Mouse (Mus musculus) kidney, adult 2 months (tissue): ENCODE results near the gene Kpna7. TPM values are rescaled to one million over a fixed set of nuclear protein-coding genes. Genes with fewer than 3 reads are reported as not detected.

Experiments
- DNase-seq: peaks from one replicate; pipeline ENCODE4 v3.0.0; 2021
- H3K27ac ChIP-seq: fragments of 200-500 bp; 2 replicates; pipeline ENCODE4 v1.5.1; 2012; ENCODE audit warnings: low read depth, low read length, control low read depth, inconsistent platforms; ENCODE audit not compliant: insufficient read depth
- H3K27me3 ChIP-seq: fragments of 200-500 bp; replicated peaks from 2 replicates; pipeline ENCODE4 v1.6.1; 2012; ENCODE audit warnings: mild to moderate bottlenecking, moderate library complexity, low read length, inconsistent platforms; ENCODE audit not compliant: control insufficient read depth, insufficient read depth
- H3K36me3 ChIP-seq: fragments of 200-500 bp; 2 replicates; pipeline ENCODE4 v1.6.1; 2012; ENCODE audit warnings: mild to moderate bottlenecking, moderate library complexity, low read length, inconsistent platforms; ENCODE audit not compliant: control insufficient read depth, insufficient read depth
- H3K4me1 ChIP-seq: fragments of 200-500 bp; 2 replicates; pipeline ENCODE4 v1.6.1; 2011; ENCODE audit warnings: low read length; ENCODE audit not compliant: control insufficient read depth, insufficient read depth
- H3K4me3 ChIP-seq: fragments of 200-500 bp; 2 replicates; pipeline ENCODE4 v1.5.1; 2011; ENCODE audit warnings: mild to moderate bottlenecking, low read depth, low read length, control low read depth; ENCODE audit not compliant: insufficient read depth
- CTCF ChIP-seq: fragments of 200-500 bp; conservative IDR thresholded peaks from 2 replicates; pipeline ENCODE4 v1.5.1; 2011; ENCODE audit warnings: low read depth, mild to moderate bottlenecking, control low read depth, low read length, moderate library complexity, mixed read lengths; ENCODE audit not compliant: insufficient read depth, insufficient read length
- POLR2A ChIP-seq: fragments of 200-500 bp; IDR thresholded peaks from one replicate; pipeline ENCODE4 v1.6.1; 2011; ENCODE audit warnings: low read depth, low read length, control low read depth
- WGBS: fragments of 180-500 bp; shearing (Covaris S2); methylation state at CpG from one replicate; pipeline ENCODE4 v1.1.7; 2018; 5-methylcytosine and 5-hydroxymethylcytosine counted together
- polyA plus RNA-seq: library from polyadenylated mRNA; depleted of rRNA; stranded (reverse); fragments of >200 nt; gene quantifications from 2 replicates; pipeline ENCODE4 v1.2.3, GENCODE M21; 2012; rRNA removed

Gene Kpna7
- polyA plus RNA-seq, 1 experiment, result not detected

- Histone ChIP-seq H3K27ac (no peak overlapping the region), H3K4me1 (peaks cover 22% of the 10 kb centered on the region), H3K27me3 (no peaks in the 10 kb centered on the region), H3K36me3 (no peaks in the 10 kb centered on the region), H3K4me3 (no peak overlapping the region)
- DNase-seq, result no peak
- no peak for TF ChIP-seq CTCF
- no peak for TF ChIP-seq POLR2A
- WGBS, result 74% methylated on average over 2 of the region's 2 CpGs
These were observed 146.5 kb downstream of the Kpna7 start for GRCm38 (mm10) chr5:144937304-144937703.

Other genes with a start within 250 kb of the Kpna7 start
- 14.4 and 16.1 TPM in 2 replicates for gene Smurf1, start 118.2 kb downstream of the Kpna7 start, polyA plus RNA-seq
- gene Gm4871, start 51.3 kb downstream of the Kpna7 start, polyA plus RNA-seq, result not detected in 2 replicates
- gene 1700018F24Rik, start 41.0 kb downstream of the Kpna7 start, polyA plus RNA-seq, result not detected in 2 replicates
- 123 and 141 TPM in 2 replicates for gene Arpc1a, start 200 bp downstream of the Kpna7 start, polyA plus RNA-seq
- gene Arpc1b, start 30.2 kb upstream of the Kpna7 start, polyA plus RNA-seq, result 184 and 193 TPM in 2 replicates
- gene Pdap1, start 56.2 kb upstream of the Kpna7 start, polyA plus RNA-seq, result 20.1 and 25.6 TPM in 2 replicates
- 71.5 and 84.1 TPM in 2 replicates for gene Bud31, start 56.3 kb upstream of the Kpna7 start, polyA plus RNA-seq
- 15.3 and 16.5 TPM in 2 replicates for gene Ptcd1, start 83.1 kb upstream of the Kpna7 start, polyA plus RNA-seq
- 19.2 and 19.9 TPM in 2 replicates for gene Cpsf4, start 83.2 kb upstream of the Kpna7 start, polyA plus RNA-seq
- 346 and 489 TPM in 2 replicates for gene Atp5j2, start 108.0 kb upstream of the Kpna7 start, polyA plus RNA-seq
- gene Zkscan14, start 117.8 kb upstream of the Kpna7 start, polyA plus RNA-seq, result 3.8 and 3.9 TPM in 2 replicates
- 5.8 and 6.2 TPM in 2 replicates for gene Zkscan5, start 120.5 kb upstream of the Kpna7 start, polyA plus RNA-seq
- 15.5 and 18.4 TPM in 2 replicates for gene Zfp655, start 147.7 kb upstream of the Kpna7 start, polyA plus RNA-seq
- gene Zscan25, start 196.5 kb upstream of the Kpna7 start, polyA plus RNA-seq, result 11.0 and 12.5 TPM in 2 replicates